Mouse (Mus musculus) ES-Bruce4 (cell line): ENCODE data around the gene Osgep.

Experiments
- CTCF ChIP-seq: IDR thresholded peaks from one replicate; pipeline ENCODE4 v1.8.1; 2011; ENCODE audit warnings: low read depth, low read length
- EP300 ChIP-seq: IDR thresholded peaks from 2 replicates; pipeline ENCODE4 v1.6.1; 2011; ENCODE audit warnings: low read depth, low read length; ENCODE audit not compliant: insufficient read depth
- POLR2A ChIP-seq: IDR thresholded peaks from one replicate; pipeline ENCODE4 v1.8.1; 2011; ENCODE audit warnings: low read length; ENCODE audit not compliant: insufficient read depth

GRCm38 (mm10) chr14:50943932-50944667 lies 19.4 kb upstream of the Osgep start, which contains the start of gene Gm49342:
- TF ChIP-seq CTCF (no peak), POLR2A (peak; percentile 95), EP300 (0 out of 2 replicates have a peak, but pooled peaks have one; percentile 24)
